Mouse (Mus musculus): ENCODE measurements around the gene Pigw. TPM values are rescaled to one million over a fixed set of nuclear protein-coding genes. Genes with fewer than 3 reads are reported as not detected.

The Pigw gene
- 2.3 and 2.5 TPM in 2 replicates for polyA plus RNA-seq (2015; fragmentation: Nextera tagmentation; extraction: Ambion mirVana)

DNA sequence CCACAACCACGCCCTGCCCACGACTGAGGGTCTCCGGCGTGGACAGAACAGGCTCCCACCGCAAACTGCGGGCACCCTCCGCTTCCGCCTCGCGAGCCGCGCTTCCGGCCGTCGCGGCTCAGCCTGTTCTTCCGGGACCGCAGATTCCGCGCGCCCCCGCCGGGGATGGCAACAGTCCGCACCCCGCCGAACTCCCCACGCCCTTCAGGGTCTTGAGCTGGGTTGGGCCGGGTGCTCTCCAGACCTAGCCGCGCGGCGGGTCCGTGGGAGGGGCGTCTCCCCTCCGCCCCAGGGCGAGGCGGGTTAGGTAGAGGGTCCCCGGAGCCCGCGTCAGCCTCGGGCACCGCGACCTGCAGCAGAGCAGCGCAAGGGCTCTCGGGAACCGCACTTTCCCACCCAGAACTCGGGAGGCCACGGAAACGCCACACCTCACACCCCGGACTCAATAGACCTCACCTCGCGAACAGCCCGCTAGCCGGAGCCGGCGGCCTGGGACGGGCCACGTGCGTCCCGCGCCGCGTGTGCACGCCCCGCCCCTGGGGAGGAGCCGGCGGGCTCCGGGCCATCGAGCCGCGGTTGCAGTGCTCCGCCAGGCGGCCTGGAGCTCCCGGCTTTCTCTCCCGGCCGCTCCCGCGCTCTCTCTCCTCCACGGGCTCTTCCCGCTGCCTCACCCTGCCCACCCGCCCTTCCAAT is at the start of gene Pigw, which contains the start of gene Myo19:
TSS of gene Pigw (minus strand) at position 514 of the 693 bp plus-strand sequence.
TSS of gene Myo19 (plus strand) at position 377 of the 693 bp plus-strand sequence.
- DNase-seq (peak; percentile 82), ATAC-seq (ENCODE audit: low read depth) (peak; percentile 94)
- WGBS (ENCODE audit: insufficient replicate concordance), result under 1% methylated on average over 81 of the region's 81 CpGs
- no peaks in the 10 kb centered on the region for H3K27me3 ChIP-seq
- peak within 1 kb of the TSS; percentile 88 for H3K4me3 ChIP-seq (replicated peaks)
- peaks cover 41% of the 10 kb centered on the region for H3K36me3 ChIP-seq
- peaks cover 44% of the 10 kb centered on the region for H3K4me1 ChIP-seq (replicated peaks)
- H3K9me3 ChIP-seq (replicated peaks), result no peaks in the 10 kb centered on the region
- peak within 1 kb of the TSS; percentile 91 for H3K27ac ChIP-seq
- peak within 1 kb of the TSS; percentile 100 for H3K4me2 ChIP-seq
- peak within 1 kb of the TSS; percentile 90 for H3K9ac ChIP-seq

- Histone ChIP-seq H3K4me3 (replicated peaks) (no peak overlapping the region), H3K4me2 (no peak overlapping the region), H3K36me3 (no peaks in the 10 kb centered on the region), H3K9me3 (replicated peaks) (no peaks in the 10 kb centered on the region), H3K9ac (no peak overlapping the region), H3K27me3 (no peaks in the 10 kb centered on the region), H3K27ac (no peak overlapping the region), H3K4me1 (replicated peaks) (peaks cover 23% of the 10 kb centered on the region)
- WGBS (ENCODE audit: insufficient replicate concordance), result 71% methylated on average over 8 of the region's 8 CpGs
- no peak for DNase-seq
- ATAC-seq (ENCODE audit: low read depth), result no peak
Observed at GRCm38 (mm10) chr11:84920981-84921380, 40.9 kb upstream of the Pigw start.

- peaks cover 32% of the 10 kb centered on the region for H3K4me1 ChIP-seq (replicated peaks)
- no peaks in the 10 kb centered on the region for H3K36me3 ChIP-seq
- DNase-seq, result no peak
- no peak overlapping the region for H3K4me2 ChIP-seq
- WGBS (ENCODE audit: insufficient replicate concordance), result 48% methylated on average over 7 of the region's 7 CpGs
- no peak for ATAC-seq (ENCODE audit: low read depth)
- H3K27ac ChIP-seq, result no peak overlapping the region
- no peak overlapping the region for H3K9ac ChIP-seq
- H3K27me3 ChIP-seq, result no peaks in the 10 kb centered on the region
- H3K4me3 ChIP-seq (replicated peaks), result no peak overlapping the region
- H3K9me3 ChIP-seq (replicated peaks), result no peaks in the 10 kb centered on the region
Observed at GRCm38 (mm10) chr11:84919951-84920350, 39.9 kb upstream of the Pigw start.

DNA sequence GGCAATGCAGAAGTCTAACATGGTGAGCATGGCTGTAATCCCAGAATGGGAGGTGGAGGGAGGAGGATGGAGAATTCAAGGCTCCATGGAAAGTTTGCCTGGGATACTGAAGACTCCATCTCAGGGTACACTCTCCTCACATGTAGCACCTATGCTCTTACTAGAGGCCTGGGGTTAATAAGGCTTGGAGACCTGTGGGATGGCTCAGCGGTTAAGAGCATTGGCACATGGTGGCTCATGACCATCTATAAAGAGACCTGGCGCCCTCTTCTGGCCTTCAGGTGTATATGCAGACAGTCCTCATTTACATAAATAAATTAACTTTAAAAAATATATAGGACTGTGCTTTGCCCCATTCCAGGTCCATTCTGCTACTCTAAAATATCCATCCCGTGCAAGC is 39.2 kb upstream of the Pigw start:
- Histone ChIP-seq H3K9me3 (replicated peaks) (no peaks in the 10 kb centered on the region), H3K27me3 (no peaks in the 10 kb centered on the region), H3K4me2 (peak overlapping the region; percentile 46), H3K36me3 (peaks cover 5% of the 10 kb centered on the region), H3K4me3 (replicated peaks) (no peak overlapping the region), H3K27ac (no peak overlapping the region), H3K4me1 (replicated peaks) (peaks cover 39% of the 10 kb centered on the region), H3K9ac (0 out of 2 replicates have a peak overlapping the region, but pooled peaks have one; percentile 45)
- peak; percentile 30 for DNase-seq
- 28% methylated on average over 3 of the region's 3 CpGs for WGBS (ENCODE audit: insufficient replicate concordance)
- no peak for ATAC-seq (ENCODE audit: low read depth)

GRCm38 (mm10) chr11:84918425-84918824 is 38.3 kb upstream of the Pigw start:
- ATAC-seq (ENCODE audit: low read depth), result peak; percentile 76
- Histone ChIP-seq H3K4me3 (replicated peaks) (no peak overlapping the region), H3K9ac (peak overlapping the region; percentile 45)

DNA sequence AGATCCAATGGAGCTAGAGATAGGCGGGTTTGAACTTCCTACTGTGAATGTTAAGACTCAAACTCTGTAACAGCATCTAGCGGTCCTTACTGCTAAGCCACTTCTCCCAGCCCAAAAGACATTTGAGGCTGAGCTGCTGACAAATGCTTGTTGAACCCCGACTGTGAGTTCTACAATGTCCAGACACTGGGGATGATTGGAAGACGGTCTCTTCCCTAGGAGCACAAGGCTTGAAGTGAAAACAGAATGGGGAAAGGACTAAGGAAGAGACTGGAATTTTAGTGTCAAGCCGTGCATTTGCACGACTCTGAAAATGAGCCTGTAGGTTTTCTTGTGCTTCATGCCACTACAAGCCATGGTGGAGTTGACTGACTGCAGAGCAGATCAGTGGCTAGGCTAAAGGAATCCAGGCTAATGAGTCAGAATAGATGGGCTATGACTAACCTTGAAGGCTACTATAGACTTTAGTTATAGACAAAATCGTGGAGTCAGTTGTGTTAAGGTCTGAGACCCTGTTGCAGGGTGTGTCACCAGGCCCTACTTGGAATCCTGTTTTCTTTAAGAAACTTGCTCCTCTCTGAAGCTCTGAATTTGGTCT is 36.7 kb upstream of the Pigw start:
- H3K9ac ChIP-seq, result peak overlapping the region; percentile 93; the same call in 1 of the 2 replicates
- WGBS (ENCODE audit: insufficient replicate concordance), result 60% methylated on average over 7 of the region's 7 CpGs
- peaks cover 44% of the 10 kb centered on the region for H3K4me1 ChIP-seq (replicated peaks)
- no peaks in the 10 kb centered on the region for H3K27me3 ChIP-seq
- DNase-seq (no peak), ATAC-seq (ENCODE audit: low read depth) (no peak)
- H3K4me3 ChIP-seq (replicated peaks), result peak overlapping the region; percentile 91
- H3K4me2 ChIP-seq, result peak overlapping the region; percentile 82
- H3K36me3 ChIP-seq, result peaks cover 29% of the 10 kb centered on the region
- H3K9me3 ChIP-seq (replicated peaks), result no peaks in the 10 kb centered on the region
- H3K27ac ChIP-seq, result no peak overlapping the region

More at GRCm38 (mm10) chr11:84918425-84918824, 38.3 kb upstream of the Pigw start:
- 6% methylated on average over 16 of the region's 16 CpGs for WGBS (ENCODE audit: insufficient replicate concordance)
- peaks cover 13% of the 10 kb centered on the region for H3K36me3 ChIP-seq
- H3K4me1 ChIP-seq (replicated peaks), result peaks cover 44% of the 10 kb centered on the region
- DNase-seq, result peak; percentile 80
- H3K9me3 ChIP-seq (replicated peaks), result no peaks in the 10 kb centered on the region
- no peak overlapping the region for H3K27ac ChIP-seq
- peak overlapping the region; percentile 46 for H3K4me2 ChIP-seq
- no peaks in the 10 kb centered on the region for H3K27me3 ChIP-seq

DNA sequence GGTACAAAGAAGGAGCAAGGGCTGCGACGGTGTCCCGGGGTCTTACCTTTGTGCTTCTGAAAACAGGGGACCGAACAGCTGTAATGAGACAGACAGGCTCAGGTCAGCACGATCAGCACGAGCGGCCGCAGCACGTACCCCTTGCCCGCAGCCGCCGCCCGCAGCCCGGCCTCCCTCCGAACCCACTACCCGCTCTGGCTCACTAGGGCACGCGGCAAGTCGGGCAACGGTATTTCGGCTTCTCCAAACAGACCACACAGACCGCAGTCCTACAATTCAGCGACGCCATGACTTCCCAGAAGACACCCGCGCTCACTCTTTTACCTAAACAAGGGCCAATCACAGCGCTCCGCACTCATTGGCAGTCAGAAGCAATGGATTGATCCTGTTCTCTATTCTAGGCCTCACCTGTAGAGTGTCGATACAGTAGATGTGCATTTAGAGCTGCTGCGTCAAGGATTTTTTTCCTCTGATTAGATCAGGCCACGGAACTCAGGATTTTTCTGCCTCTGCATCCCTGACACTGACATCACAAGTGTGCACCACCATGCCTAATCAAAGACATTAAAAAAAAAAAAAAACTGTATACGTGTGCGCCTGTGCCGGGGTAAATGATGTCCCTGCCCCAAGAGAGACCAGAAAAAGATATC is 36.1 kb upstream of the Pigw start, which contains the start of gene Znhit3:
TSS of gene Znhit3 (minus strand) at position 314 of the 650 bp plus-strand sequence.
- peak; percentile 77 for DNase-seq
- peak within 1 kb of the TSS; percentile 91 for H3K4me3 ChIP-seq (replicated peaks)
- H3K9ac ChIP-seq, result peak within 1 kb of the TSS; percentile 93
- no peaks in the 10 kb centered on the region for H3K27me3 ChIP-seq
- no peaks in the 10 kb centered on the region for H3K9me3 ChIP-seq (replicated peaks)
- H3K27ac ChIP-seq, result peak within 1 kb of the TSS; percentile 67
- H3K36me3 ChIP-seq, result peaks cover 35% of the 10 kb centered on the region
- ATAC-seq (ENCODE audit: low read depth), result peak; percentile 78
- H3K4me2 ChIP-seq, result peak within 1 kb of the TSS; percentile 82
- peaks cover 44% of the 10 kb centered on the region for H3K4me1 ChIP-seq (replicated peaks)
- WGBS (ENCODE audit: insufficient replicate concordance), result 2% methylated on average over 34 of the region's 34 CpGs

DNA sequence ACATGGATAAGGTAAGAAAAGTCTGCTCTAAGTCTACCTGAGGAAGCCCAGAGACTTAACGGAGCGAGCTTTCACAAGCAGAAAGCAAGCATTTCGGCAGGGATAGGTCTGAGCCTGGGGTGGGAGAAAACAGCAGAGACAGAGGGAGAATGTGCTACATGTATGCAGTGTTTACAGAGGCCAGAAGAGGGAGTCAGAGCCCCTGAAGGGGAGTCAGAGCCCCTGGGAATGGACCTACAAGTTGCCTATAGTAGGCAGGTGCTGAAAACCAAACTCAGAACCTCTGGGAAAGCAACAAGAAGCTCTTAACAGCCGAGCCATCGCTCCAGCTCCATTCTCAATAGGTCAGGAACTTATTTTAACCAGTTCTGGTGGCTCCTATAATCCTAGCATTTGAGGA is 34.6 kb upstream of the Pigw start:
- ATAC-seq (ENCODE audit: low read depth) (no peak), DNase-seq (no peak)
- H3K27ac ChIP-seq, result no peak overlapping the region
- peak overlapping the region; percentile 93 for H3K9ac ChIP-seq
- H3K4me3 ChIP-seq (replicated peaks), result peak overlapping the region; percentile 91
- no peaks in the 10 kb centered on the region for H3K27me3 ChIP-seq
- peaks cover 48% of the 10 kb centered on the region for H3K36me3 ChIP-seq
- 75% methylated on average over 5 of the region's 5 CpGs for WGBS (ENCODE audit: insufficient replicate concordance)
- peak overlapping the region; percentile 82 for H3K4me2 ChIP-seq
- no peaks in the 10 kb centered on the region for H3K9me3 ChIP-seq (replicated peaks)
- H3K4me1 ChIP-seq (replicated peaks), result peaks cover 41% of the 10 kb centered on the region

DNA sequence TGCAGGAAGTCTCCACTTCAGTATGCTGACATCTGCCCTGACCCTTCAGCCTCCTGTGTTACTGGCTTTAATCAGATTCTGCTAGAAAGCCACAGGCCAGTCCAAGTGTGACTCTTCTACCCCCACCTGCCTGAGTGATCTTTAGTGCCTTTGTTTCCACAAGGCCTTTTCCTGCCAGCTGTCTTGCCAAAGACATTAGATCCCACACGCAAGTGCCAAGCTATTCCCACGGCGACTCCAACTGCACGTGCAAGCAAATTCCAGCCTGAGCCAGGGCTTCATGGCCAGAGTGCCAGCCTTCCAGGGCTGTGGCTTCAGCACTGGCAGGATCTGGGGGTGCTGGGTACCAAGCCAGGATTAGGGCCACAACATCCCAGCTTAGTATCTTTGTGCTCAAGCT is 30.3 kb upstream of the Pigw start:
- Histone ChIP-seq H3K9me3 (replicated peaks) (no peaks in the 10 kb centered on the region), H3K4me1 (replicated peaks) (peaks cover 16% of the 10 kb centered on the region), H3K4me3 (replicated peaks) (no peak overlapping the region), H3K4me2 (no peak overlapping the region), H3K36me3 (peaks cover 90% of the 10 kb centered on the region), H3K27me3 (no peaks in the 10 kb centered on the region), H3K9ac (no peak overlapping the region), H3K27ac (no peak overlapping the region)
- DNase-seq (no peak), ATAC-seq (ENCODE audit: low read depth) (no peak)
- 90% methylated on average over 4 of the region's 4 CpGs for WGBS (ENCODE audit: insufficient replicate concordance)

GRCm38 (mm10) chr11:84908480-84908879 is 28.4 kb upstream of the Pigw start:
- ATAC-seq (ENCODE audit: low read depth) (no peak), DNase-seq (no peak)
- H3K4me3 ChIP-seq (replicated peaks), result no peak overlapping the region
- no peak overlapping the region for H3K4me2 ChIP-seq
- H3K36me3 ChIP-seq, result peaks cover 96% of the 10 kb centered on the region
- 81% methylated on average over 6 of the region's 6 CpGs for WGBS (ENCODE audit: insufficient replicate concordance)
- H3K9ac ChIP-seq, result no peak overlapping the region
- H3K4me1 ChIP-seq (replicated peaks), result no peaks in the 10 kb centered on the region
- H3K27ac ChIP-seq, result peak overlapping the region; percentile 13; the same call in 1 of the 2 replicates
- no peaks in the 10 kb centered on the region for H3K27me3 ChIP-seq
- no peaks in the 10 kb centered on the region for H3K9me3 ChIP-seq (replicated peaks)

GRCm38 (mm10) chr11:84907081-84907480 is 27.0 kb upstream of the Pigw start:
- H3K4me2 ChIP-seq, result no peak overlapping the region
- H3K9me3 ChIP-seq (replicated peaks), result no peaks in the 10 kb centered on the region
- no peak overlapping the region for H3K9ac ChIP-seq
- no peaks in the 10 kb centered on the region for H3K27me3 ChIP-seq
- DNase-seq (no peak), ATAC-seq (ENCODE audit: low read depth) (no peak)
- WGBS (ENCODE audit: insufficient replicate concordance), result 71% methylated on average over 3 of the region's 3 CpGs
- no peak overlapping the region for H3K27ac ChIP-seq
- H3K4me1 ChIP-seq (replicated peaks), result no peaks in the 10 kb centered on the region
- peaks cover 97% of the 10 kb centered on the region for H3K36me3 ChIP-seq
- H3K4me3 ChIP-seq (replicated peaks), result no peak overlapping the region
